Mouse (Mus musculus): ENCODE data around the gene Fgfr2.

GRCm38 (mm10) chr7:132933331-132933730 lies 189.8 kb downstream of the Fgfr2 start:
- no peak for TF ChIP-seq CTCF (IDR thresholded peaks at IDR 0.05; ENCODE audit: borderline replicate concordance, extremely low read depth, insufficient read depth, insufficient read length)
- TF ChIP-seq POLR2A (IDR thresholded peaks at IDR 0.05; ENCODE audit: borderline replicate concordance, extremely low read depth, insufficient read depth, insufficient read length, poor library complexity, severe bottlenecking), result no peak

Measured in brain, embryonic 14.5 days (tissue).